Mouse (Mus musculus) cerebellum, adult 2 months (tissue): ENCODE results near the gene Mgarp. TPM values are rescaled to one million over a fixed set of nuclear protein-coding genes. Genes with fewer than 3 reads are reported as not detected.
"Not testable (repeated sequence)": the region's sequence is repeated elsewhere in the genome, so short reads cannot be mapped to it uniquely, and the experiment has no call there.

Experiments
- DNase-seq, 2 experiments: peaks; one replicate each; pipeline ENCODE4 v3.0.0; 2021
- H3K27ac ChIP-seq: fragments of 200-500 bp; 2 replicates; pipeline ENCODE4 v1.5.1; 2012; ENCODE audit warnings: low read length, control low read depth, inconsistent platforms; ENCODE audit not compliant: insufficient read depth
- H3K27me3 ChIP-seq: fragments of 200-500 bp; 2 replicates; pipeline ENCODE4 v1.6.1; 2012; ENCODE audit warnings: inconsistent platforms, mild to moderate bottlenecking, low read length, moderate library complexity; ENCODE audit not compliant: control insufficient read depth, insufficient read depth
- H3K4me1 ChIP-seq: fragments of 200-500 bp; 2 replicates; pipeline ENCODE4 v1.6.1; 2011; ENCODE audit warnings: low read length; ENCODE audit not compliant: control insufficient read depth, insufficient read depth
- H3K4me3 ChIP-seq: fragments of 200-500 bp; replicated peaks from 2 replicates; pipeline ENCODE3; 2011; ENCODE audit warnings: mild to moderate bottlenecking, low read depth, low read length, control low read depth; ENCODE audit not compliant: insufficient read depth
- CTCF ChIP-seq: fragments of 200-500 bp; IDR thresholded peaks from 2 replicates; pipeline ENCODE4 v1.5.1; 2011; ENCODE audit warnings: low read depth, mild to moderate bottlenecking, control low read depth, low read length, moderate library complexity, borderline replicate concordance; ENCODE audit not compliant: insufficient read depth
- POLR2A ChIP-seq: fragments of 200-500 bp; IDR thresholded peaks from 2 replicates; pipeline ENCODE4 v1.6.1; 2011; ENCODE audit warnings: low read length, control low read depth, borderline replicate concordance; ENCODE audit not compliant: insufficient read depth
- WGBS: fragments of 180-500 bp; shearing (Covaris S2); methylation state at CpG from one replicate; pipeline ENCODE4 v1.1.7; 2018; 5-methylcytosine and 5-hydroxymethylcytosine counted together
- polyA plus RNA-seq: library from polyadenylated mRNA; depleted of rRNA; stranded (reverse); fragments of >200 nt; gene quantifications from 2 replicates; pipeline ENCODE4 v1.2.3, GENCODE M21; 2012; rRNA removed

Gene Mgarp
- 1.6 and 2.0 TPM in 2 replicates for polyA plus RNA-seq

- peak in 1 of 2 experiments; percentile 27 for DNase-seq
- Histone ChIP-seq H3K27me3 (no peaks in the 10 kb centered on the region; the same call in 1 of the 2 replicates), H3K4me3 (peak within 1 kb of the TSS; percentile 50), H3K27ac (no peak within 1 kb of the TSS), H3K4me1 (no peaks in the 10 kb centered on the region)
- WGBS = 3% methylated on average over 41 of the region's 41 CpGs
- TF ChIP-seq POLR2A (no peak), CTCF (no peak; the same call in 1 of the 2 replicates)
These were observed at the start of gene Mgarp for GRCm38 (mm10) chr3:51396219-51397068. TSS of gene Mgarp (minus strand) at chr3:51396738.

DNA sequence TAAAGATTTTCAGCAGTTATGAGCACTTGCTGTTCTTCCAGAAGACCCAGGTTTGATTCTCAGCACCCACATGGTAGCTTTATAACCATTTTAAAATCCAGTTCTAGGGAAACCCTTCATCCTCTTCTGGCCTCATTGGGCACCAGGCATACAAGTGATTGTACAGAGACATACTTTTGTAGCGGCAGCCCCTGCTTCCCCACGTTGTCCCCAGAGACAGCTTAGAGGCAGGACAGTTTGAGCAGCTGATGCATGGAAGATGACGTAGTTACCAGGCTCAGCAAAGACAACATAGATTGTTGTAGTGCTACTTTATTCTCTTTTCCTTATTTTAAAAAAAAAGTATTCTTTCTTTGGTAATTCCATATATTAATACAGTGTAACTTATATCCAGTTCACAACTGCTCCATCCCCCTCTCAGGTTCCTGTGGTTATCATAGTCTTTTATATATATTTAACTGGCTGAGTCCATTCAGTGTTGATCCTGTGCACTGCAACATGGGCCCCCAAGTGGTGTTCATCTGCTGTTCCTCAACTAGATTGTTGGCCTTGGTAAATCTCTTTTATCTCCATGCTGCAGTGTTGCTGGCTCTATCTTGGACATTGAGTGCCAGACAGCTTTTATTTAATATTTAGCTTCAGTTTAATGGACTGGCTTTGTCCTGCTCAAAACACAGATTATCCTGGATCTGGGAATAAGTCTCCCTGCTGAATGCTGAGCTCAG, 38.5 kb upstream of the Mgarp start:
- no peak for TF ChIP-seq CTCF
- no peak for TF ChIP-seq POLR2A
- Histone ChIP-seq H3K27me3 (no peaks in the 10 kb centered on the region), H3K27ac (no peak overlapping the region), H3K4me3 (no peak overlapping the region), H3K4me1 (no peaks in the 10 kb centered on the region)
- 82% methylated on average over 3 of the region's 3 CpGs for WGBS
- no peak for DNase-seq

DNA sequence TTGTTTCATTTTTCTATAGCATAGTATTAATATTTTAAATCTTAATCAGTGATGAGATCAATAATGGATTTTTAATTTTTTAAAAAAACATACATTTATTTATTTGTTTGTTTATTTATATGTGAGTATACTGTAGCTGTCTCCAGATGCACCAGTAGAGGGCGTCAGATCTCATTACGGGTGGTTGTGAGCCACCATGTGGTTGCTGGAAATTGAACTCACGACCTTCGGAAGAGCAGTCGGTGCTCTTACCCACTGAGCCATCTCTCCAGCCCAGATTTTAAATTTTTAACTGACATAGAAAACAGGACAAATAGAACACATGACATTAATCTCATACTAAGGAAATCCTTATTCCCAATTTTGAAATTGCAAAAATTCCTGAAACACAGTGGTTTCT, 37.8 kb upstream of the Mgarp start:
- H3K4me3 ChIP-seq, DNase-seq, H3K4me1 ChIP-seq, H3K27me3 ChIP-seq, H3K27ac ChIP-seq: not testable (repeated sequence)
- WGBS = 85% methylated on average over 5 of the region's 5 CpGs

- no peak for DNase-seq
- H3K4me1 ChIP-seq = no peaks in the 10 kb centered on the region
- TF ChIP-seq POLR2A (no peak), CTCF (no peak)
These were observed 28.9 kb upstream of the Mgarp start for GRCm38 (mm10) chr3:51425394-51425793.

GRCm38 (mm10) chr3:51421921-51422320, 25.4 kb upstream of the Mgarp start:
- Histone ChIP-seq H3K27ac (no peak overlapping the region), H3K4me1 (peaks cover 3% of the 10 kb centered on the region; the same call in 1 of the 2 replicates), H3K4me3 (no peak overlapping the region), H3K27me3 (no peaks in the 10 kb centered on the region)
- no peak for DNase-seq
- TF ChIP-seq POLR2A = no peak
- WGBS = 57% methylated on average over 3 of the region's 3 CpGs

More at GRCm38 (mm10) chr3:51425394-51425793, 28.9 kb upstream of the Mgarp start:
- no peak overlapping the region for H3K4me3 ChIP-seq
- no peak overlapping the region for H3K27ac ChIP-seq
- H3K27me3 ChIP-seq = no peaks in the 10 kb centered on the region

DNA sequence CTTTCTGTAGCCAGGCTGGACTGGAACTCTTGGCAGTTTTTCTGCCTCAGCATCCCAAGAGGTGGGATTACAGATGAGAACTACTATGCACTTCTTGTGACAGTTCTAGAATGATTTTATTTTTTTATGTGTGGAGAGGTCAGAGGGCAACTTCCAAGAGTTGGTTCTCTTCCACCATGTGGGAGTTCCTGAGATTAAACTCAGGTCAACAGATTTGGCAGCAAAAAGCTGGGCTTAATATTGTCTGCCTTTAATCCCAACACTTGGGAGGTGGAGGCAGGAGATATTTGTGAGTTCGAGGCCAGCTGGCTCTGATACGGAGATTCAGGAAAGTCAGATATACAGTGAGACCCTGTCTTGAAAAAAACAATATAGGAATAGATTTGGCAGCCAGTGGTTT, 21.4 kb upstream of the Mgarp start:
- peaks cover 6% of the 10 kb centered on the region for H3K4me1 ChIP-seq
- no peak overlapping the region for H3K4me3 ChIP-seq
- H3K27me3 ChIP-seq = no peaks in the 10 kb centered on the region
- no peak overlapping the region for H3K27ac ChIP-seq
- TF ChIP-seq POLR2A (no peak), CTCF (no peak)
- DNase-seq = no peak
- 36% methylated on average over 2 of the region's 2 CpGs for WGBS

DNA sequence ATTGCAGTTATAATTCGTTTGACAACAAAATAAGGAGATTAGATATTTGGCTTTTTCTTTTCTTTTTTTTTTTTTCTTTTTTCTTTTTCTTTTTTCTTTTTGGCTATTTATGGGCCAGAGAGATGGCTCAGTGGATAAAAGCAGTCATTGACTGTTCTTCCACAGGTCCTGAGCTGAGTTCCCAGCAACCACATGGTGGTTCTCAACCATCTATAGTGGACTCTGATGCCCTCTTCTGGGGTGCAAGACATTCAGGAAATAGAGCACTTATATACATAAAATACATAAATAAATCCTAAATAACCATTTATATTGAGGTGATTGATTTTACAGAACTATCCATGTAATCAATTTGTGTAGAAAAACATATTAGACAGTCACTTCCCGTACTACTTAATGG, 20.9 kb upstream of the Mgarp start:
- no peak for DNase-seq
- H3K4me1 ChIP-seq = peaks cover 6% of the 10 kb centered on the region
- peak overlapping the region; percentile 89 for H3K4me3 ChIP-seq
- no peak for TF ChIP-seq POLR2A
- no peak for TF ChIP-seq CTCF
- 43% methylated on average over 2 of the region's 2 CpGs for WGBS
- H3K27ac ChIP-seq = no peak overlapping the region
- no peaks in the 10 kb centered on the region for H3K27me3 ChIP-seq

DNA sequence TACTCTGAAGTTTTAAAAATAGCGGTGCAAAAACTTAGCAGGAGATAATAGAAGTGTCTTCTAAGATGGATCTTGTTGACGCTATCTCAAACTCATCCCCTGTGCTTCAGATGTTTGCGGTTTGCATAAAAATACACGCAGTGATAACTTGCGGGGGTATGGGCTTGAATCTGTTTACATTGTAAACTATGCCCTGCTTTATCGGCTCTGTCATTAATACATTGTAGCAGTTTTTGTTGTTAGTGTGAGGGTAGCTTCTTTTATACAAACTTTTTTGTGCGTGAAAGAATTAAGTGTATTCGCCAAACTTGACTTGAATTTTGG, 20.6 kb upstream of the Mgarp start:
- TF ChIP-seq POLR2A (no peak), CTCF (no peak)
- Histone ChIP-seq H3K4me1 (peaks cover 6% of the 10 kb centered on the region), H3K27ac (no peak overlapping the region), H3K27me3 (no peaks in the 10 kb centered on the region), H3K4me3 (peak overlapping the region; percentile 89)
- WGBS = 7% methylated on average over 8 of the region's 8 CpGs
- no peak for DNase-seq
